Mouse (Mus musculus) lung, postnatal 0 days (tissue): Measurements from ENCODE around the gene Sf3a3.

ENCODE experiments used
- CTCF ChIP-seq: IDR thresholded peaks from 2 replicates; pipeline ENCODE4 v1.5.1; 2016; ENCODE audit warnings: antibody characterized with exemption, mild to moderate bottlenecking
- EP300 ChIP-seq: IDR thresholded peaks from 2 replicates; pipeline ENCODE4 v1.6.1; 2016; ENCODE audit warnings: antibody characterized with exemption, mild to moderate bottlenecking, control low read depth

GRCm38 (mm10) chr4:124701916-124702315 lies 12.7 kb upstream of the Sf3a3 start:
- TF ChIP-seq CTCF, result no peak
- TF ChIP-seq EP300, result no peak
